Mouse (Mus musculus) kidney, adult 8-10 months (tissue): ENCODE results near the gene Atp2c2.

Source experiments
- DNase-seq, 2 experiments: peaks; one replicate each; pipeline ENCODE4 v3.0.0; 2022

The Atp2c2 gene

DNA sequence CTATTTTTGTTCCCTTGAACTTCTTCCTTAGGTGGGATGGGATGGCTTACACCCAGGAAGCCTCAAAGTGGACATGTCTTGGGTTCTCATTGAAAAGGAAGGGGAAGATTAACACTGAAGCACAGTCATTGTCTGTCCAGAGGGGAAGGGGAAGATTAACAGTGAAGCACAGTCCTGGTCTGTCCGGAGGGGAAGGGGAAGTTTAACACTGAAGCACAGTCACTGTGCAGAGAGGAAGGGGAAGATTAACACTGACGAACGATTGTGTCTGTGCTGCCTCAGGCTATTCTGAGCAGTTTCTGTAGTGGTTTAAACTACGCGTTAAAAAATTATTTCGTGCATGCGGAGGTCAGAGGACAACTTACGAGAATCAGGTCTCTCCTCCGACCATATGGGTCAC is 7.3 kb downstream of the Atp2c2 start:
- no peak for DNase-seq

DNA sequence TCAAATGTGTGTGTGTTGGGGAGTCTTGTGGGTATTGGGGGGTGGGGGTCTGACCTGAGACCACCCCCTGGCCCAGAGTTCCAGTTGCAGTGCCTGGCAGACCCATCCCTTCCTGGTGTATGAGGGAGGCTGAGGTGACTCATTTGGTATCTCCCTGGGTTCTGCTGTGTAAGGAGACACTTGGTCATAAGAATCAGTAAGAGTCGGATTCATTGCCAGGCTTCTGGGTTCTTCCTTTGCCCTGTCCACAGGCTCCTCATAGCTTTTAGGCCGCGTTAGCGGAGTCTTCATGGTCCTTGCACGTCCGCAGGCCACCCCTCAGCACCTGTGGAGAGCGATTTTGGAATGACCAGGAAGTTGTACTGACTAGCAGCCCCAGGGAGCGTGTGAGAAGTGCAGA is 8.7 kb downstream of the Atp2c2 start:
- no peak for DNase-seq

DNA sequence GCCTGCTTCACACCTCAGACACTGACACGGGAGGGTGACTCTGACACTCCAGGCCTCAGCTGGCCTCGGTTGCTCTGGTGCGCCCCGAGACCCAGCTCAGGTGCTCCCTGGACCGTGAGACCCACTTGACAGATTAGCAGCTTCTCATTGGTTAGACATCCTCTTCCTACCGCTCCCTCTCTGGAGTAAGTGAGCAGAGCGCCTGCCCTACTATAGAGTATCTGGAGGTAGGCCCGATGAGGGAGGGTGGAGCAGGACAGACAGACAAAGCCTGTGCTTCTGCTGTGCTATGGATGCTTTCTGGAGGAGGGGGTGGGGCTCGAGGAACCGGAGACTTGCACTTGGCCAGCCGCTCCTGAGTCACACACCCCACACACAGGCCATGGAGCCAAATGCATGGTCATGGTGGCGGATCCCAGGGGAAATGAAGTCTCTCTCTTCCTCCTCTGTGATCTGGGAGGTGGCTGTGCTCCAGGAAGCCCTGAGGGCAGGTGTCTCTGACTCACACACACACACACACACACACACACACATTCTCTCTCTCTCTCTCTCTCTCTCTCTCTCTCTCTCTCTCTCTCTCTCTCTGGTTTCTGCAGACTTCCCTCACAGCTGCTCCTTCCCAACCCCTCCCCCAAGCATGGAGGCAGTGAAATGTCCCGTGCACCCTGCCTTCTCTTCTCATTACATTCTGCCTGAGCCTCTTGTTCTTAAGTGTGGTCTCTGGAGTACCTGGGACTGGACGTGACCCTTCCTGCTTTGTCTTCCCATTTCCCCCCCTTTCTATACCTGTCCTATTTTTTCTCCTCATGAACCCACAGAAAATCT is 9.3 kb downstream of the Atp2c2 start:
- no peak for DNase-seq

DNA sequence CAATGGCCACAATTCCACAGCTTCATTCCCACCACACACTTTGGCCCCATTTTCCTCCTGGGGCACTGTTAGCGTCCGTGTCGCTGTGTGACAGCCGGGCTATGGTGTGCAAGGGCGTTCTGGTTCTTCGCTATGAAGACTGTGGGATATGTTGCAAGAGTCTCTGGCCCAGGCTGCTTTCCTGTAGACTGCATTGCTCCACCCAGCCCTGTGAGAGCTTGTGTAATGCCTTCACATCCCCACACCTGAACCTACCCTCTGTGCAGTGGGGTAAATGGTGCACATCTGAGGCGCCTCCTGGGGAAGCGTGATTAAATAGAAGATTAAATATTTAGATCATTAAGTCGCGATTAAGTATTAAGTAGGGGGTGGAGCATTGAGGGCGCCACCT is 9.9 kb downstream of the Atp2c2 start:
- DNase-seq, result no peak

DNA sequence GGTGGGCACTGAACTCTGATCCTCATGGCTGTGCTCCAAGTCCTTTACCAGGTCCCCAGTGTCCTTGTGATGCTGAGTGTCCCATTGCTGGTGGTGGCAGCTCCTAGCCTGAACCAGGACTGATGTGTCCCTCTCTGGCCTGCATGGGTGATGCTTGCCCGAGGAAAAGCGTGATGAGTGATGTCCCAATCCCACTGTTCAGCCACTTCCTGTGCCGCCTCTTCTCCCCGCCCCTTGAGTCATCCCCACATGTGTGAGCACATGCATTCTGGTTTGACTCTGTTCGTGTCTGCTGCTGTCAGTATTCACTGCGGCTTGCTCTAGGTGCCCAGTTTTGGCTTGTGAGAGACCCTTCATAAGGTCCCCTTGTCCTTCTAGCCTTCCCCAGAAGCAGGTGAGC is 12.4 kb downstream of the Atp2c2 start:
- DNase-seq, result no peak

DNA sequence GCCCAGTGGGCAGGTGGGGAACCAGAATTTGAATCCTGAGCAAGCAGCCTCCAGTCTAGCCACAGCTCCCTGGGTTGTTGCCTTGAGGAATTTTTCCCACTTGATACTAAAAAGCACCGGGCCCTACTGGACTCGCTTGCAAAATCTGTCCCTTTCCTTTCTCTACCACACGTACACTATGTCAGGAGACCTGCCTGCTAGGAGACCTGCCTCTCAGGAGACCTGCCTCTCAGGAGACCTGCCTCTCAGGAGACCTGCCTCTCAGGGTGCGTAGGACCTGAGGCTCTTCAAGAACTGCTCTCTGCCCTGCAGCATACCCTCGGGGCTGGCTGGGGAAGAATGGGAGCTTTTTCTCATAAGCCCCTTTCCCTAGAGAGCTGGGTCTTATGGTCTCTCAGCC is 13.6 kb downstream of the Atp2c2 start:
- DNase-seq, result no peak

DNA sequence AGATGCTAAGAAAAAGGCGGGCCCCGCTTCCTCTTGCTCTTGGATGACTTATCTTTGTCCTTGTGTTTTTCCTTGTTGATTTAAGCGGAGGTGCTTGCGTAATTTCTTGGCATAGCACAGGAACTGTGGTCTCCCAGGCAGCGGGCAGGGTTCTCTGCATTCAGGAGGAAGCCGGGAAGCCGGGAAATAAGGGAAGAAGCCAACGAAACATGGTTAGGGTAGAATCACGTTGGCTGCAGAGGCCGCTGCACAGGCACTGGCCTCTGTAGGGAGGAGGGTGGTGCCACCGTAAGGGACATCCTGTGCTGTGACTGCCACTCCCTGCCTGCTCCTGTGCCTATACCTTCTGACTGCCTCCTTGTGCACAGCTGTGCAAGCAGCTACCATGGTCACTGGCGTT is 15.4 kb downstream of the Atp2c2 start:
- peak; percentile 37 to 47 for DNase-seq

DNA sequence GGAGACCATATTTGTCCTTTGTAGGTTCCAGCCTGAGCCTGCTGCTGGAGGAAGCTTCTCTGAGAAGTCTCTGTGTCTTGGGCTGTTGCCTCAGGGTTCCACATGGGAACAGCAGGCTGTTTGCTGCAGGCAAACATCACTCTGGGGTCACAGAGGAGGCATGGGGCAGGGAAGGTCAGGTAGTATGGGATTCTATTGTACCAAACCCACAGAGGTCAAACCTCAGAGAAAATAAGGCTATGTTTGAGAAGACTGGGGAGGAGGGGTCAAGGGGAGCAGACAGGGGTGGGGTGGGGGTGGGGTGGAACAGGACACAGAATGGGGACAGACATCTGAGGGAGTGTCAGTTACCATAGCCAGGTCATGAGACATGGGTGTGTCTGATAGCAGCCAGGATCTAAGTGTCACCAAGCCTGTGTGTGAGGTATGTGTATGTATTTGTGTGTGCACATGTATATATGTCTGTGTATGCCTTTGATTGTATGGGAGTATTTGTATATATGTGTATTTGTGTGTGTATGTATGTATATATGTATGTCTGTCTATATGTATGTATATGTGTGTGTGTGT is 17.0 kb downstream of the Atp2c2 start:
- no peak for DNase-seq

DNA sequence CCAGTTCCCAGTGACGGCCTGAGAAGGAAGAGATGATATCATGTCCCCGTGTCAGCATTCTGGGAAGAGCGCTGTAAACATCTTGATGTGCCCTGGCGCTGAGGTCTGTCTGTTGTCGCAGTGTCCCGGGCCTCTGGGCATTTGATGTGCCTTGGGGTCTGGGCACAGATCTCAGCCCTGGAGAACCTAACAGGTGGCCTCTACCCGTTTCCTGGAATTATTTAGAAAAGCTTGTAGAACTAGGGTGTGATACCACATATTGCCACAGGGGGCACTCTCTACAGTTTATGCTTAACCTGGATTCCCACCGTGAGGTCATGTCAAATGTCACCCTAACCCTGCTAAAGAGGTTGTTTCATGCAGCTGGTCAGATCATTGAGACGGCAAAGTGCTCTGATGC is 18.0 kb downstream of the Atp2c2 start:
- peak in 1 of 2 experiments; percentile 33 for DNase-seq

DNA sequence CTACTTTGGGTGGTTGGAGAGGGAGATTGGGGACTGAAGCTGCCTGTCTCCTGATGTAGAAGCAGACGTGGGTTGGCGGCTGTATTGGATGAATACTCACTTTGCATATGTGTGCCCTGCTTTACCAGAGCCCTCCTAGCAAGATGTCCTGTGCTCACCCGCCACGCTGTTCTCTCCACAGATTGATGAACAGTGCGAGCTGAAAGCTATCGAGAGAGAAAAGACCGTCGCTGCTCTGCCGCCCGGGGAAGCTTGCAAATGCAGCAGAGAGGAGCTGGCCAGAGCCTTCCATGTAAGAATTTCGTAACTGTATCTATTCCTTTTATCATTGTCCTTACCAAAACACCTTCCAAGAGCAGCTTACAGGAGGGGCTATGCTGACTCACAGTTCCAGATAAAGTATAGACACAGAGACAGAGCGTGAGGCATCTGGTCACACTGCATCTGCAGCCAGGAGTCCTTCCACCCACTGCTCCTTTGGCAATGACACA is 19.2 kb downstream of the Atp2c2 start:
- DNase-seq, result no peak

DNA sequence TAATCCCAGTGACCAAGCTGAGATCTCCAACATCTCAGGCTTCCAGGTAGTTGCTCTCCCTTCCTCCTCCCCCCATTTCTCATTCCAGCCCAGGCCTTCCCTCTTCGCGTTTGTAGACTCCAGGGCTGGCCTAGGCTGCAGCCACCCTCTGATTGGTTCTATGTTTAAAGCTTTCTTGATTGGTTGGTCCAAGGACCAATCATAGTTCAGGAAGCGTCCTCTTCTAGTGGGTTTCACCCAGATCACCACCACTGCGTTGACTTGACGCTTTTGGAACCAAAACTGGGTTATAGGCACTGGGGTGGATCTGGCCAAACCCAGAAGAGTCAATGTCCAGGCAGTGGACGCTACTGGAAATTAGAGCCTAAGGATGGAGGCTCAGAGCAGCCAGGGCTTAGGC is 22.5 kb downstream of the Atp2c2 start:
- no peak for DNase-seq

DNA sequence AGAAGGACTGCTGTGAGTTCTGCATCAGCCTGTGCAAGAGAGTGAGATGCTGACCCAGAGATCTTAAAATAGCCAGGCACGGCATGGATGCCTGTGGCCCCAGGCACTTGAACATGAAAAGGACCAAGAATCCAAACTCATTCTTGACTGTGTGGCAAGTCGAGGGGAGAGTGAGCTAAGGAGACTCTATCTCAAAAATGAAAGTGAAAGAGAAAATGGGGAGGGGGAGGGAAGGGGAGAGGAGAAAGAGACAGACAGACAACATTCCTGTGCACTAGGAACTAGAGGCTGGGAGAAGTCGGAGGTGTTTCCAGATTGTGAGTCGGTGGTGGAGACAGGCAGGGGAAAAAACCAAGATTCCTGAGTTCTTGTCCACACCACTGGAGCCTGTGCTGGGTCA is 23.9 kb downstream of the Atp2c2 start:
- no peak for DNase-seq

DNA sequence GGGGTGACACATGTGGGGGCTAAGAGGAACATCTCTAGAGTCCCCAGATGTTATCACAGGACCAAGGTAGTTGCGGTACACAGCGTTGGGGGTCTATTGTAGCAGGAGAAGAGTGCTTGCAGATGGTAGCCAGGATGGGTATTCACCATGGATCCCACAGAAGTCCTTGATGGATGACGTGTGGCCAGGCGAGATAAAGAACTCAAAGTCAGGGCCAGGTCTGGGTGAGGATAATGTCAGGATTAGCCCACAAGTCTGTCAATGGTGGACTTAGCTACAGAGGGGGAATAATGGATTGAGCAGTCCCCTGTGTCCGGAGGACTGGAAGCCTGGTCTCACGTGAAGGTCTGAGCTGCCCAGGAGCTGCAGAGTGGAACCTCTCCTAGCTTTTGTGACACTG is 24.8 kb downstream of the Atp2c2 start:
- no peak for DNase-seq

DNA sequence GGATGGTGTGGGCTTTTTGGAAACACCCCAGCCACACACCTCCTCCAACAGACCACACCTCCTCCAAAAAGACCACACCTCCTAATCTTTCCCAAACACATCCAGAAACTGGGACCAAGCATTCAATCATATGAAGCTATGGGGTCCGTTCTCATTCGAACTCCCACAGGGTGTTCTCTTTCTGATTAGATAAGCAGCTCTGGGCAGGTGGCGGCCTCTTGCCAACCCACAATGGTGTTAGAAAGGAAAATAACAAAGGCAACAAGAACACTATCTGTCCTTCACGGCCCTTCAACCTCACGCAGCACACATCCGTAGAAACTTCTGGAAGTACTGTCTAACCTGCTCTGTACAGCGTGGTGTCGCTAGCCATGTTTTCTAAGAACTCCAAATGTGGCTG is 27.3 kb downstream of the Atp2c2 start:
- no peak for DNase-seq

DNA sequence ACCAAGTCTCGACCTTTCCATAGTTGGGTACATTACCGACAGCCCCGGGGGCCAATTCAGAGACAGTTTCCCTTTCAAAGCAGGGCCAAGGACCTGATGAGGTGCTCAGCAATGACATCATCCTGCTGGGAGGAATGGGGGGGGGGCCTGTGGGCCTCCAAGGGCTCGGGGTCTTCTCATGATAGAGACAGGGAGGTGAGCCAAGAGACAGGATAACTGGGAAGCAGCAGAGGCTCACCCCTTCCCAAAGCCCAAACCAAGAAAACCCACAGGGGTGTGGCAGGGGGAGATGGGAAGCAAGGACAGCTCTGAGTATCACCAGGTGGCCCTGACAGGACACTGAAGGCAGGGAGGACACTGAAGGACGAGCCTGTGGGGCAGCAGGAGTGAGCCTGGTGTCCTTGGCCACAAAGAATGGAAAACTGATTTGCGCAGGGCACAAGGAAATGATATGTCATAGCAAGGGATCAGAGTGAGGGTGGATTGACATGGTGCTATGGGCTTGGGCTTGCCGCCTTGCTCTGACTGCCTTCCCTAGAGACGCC is 28.6 kb downstream of the Atp2c2 start:
- no peak for DNase-seq

DNA sequence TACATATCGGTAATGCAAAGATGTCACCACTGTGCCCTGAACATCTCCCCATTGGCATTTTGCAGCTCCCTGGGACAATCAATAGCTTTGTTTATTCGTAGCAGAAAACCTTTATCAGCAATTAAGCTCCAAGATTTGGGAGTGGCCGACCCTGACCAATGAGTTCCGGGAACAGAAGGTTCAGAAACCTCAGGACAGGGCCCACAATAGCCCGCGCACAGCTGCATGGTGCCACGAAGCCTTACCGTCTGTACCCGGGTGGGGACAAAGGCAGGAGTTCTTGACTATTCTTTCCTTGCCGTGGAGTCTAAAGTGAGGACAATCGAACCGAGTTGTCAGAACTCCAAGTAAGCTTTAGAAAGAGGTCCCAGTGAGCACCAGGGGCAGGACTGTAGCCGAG is 32.3 kb downstream of the Atp2c2 start:
- no peak for DNase-seq

DNA sequence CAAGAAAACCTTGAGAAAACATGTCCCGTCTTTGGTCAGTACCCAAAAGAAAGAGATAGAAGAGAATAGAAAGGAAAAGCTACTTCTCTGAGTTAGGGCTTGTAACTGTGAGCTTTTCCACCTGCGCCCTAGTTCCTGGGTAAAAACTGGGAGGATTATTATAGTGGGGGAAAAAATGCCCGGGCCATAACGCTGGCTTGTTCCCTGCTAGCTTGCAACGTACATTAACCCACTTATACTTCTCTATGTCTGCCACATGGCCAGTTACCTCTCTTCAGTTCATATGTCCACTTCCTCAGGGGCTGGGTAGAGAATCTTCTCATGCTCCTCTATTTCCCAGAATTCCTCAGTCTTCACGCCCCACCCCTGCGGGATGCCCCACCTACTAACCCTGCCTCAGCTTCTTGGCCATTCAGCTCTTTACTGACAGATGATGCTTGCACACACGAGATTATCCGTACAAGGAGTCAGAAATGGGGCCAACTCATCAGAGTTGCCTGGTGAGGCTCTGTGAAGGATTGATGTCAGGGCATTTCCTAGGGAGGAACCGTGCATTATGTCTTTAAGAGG is 36.6 kb downstream of the Atp2c2 start:
- no peak for DNase-seq

DNA sequence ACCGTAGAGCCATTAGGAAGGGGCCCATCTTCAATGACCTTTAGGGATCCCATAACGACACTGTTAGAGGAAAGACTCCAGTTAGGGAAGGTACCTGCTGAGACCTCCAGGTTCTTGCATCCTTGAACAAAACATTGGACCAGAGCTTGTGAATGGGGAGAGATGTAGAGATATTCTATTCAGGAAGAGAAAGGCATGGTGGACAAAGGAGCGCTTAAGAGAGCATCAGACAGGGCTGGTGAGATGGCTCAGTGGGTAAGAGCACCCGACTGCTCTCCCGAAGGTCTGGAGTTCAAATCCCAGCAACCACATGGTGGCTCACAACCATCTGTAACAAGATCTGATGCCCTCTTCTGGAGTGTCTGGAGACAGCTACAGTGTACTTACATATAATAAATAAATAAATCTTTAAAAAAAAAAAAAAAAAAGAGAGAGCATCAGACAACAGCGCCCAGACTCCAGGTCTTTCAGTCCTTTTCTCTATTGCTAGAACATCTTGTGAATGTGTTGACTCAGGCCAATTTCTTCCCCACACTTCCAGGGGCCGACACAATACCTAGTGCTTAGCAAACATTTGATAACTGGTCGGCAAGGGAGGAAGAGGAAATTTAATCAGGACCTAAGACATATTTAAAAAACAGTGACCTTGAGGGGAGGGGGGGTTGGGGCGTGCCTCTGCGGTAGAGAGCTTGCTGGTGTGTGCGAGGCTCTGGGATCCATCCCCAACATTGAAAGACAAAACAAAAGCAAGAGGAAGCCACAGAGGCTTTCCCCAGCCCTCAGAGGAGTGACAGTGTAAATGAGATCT is 37.5 kb downstream of the Atp2c2 start:
- no peak for DNase-seq

DNA sequence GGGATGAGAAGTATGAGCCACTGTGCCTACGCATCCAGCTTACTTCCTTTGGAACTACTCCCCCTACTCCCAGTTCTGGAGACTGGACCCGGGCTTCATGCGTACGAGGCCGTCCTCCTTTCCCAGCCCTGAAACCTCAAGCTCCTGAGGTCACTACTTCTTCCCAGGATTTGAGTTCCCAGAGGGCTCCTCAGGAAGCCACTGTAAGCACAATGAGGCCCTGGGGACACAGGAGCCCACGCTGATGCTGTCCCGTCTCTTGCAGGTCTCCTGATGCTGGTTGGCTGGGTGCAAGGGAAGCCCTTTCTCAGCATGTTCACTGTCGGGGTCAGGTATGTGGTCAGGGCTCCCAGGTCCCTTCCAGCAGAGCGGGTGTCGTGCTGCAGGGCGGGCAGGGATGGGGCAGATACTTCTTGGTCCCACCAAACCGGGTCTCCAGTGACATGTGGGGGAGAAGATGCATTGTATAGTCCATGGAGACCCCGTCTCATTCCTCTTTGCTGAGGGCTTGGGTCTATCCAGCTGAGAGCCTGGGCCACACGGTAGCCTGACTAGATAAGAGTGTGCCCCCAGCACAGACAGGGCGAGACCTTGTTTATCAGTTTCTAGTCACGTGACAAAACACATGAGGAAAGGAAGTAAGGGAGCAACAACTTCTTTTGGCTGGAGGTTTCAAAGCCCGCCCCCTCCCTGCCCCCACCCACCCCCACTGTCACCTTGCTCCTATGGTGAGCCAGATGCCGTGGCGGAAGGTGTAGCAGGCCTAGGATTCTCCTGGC is 38.5 kb downstream of the Atp2c2 start:
- no peak for DNase-seq

DNA sequence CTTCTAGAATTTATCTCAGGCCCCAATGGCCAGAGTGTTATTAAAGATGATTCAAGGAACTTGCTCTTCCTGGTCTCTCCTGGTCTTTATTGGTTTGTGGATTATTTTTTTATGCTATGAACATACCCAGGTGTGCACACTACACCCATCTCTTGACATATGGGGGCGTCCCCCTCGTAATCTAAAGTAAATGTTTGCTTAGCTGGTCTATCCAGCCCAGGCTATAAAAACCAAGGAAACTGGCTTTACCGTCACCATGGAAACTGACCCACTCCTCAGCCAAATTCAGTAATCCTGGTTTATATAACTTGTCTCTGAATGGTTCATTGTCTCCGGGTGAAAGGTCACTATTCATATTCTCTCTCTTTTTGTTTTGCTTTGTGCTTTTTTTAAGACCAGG is 40.8 kb downstream of the Atp2c2 start:
- DNase-seq, result no peak

DNA sequence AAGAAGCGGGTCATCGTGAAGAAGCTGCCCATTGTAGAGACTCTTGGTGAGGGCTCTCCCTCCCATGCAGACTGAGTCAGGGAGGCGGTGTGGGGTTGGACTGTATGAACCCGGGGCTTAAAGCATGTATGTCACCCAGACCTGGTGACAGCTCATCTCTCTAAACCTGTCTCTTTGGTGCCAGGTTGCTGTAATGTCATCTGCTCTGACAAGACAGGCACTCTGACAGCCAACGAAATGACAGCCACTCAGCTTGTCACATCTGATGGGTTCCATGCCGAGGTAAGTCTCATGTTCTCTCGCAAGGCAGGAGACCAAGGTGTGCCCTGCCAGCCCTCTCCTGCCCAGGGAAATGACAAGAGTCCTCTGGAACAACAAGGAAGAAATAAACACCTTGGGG is 42.6 kb downstream of the Atp2c2 start:
- no peak for DNase-seq

DNA sequence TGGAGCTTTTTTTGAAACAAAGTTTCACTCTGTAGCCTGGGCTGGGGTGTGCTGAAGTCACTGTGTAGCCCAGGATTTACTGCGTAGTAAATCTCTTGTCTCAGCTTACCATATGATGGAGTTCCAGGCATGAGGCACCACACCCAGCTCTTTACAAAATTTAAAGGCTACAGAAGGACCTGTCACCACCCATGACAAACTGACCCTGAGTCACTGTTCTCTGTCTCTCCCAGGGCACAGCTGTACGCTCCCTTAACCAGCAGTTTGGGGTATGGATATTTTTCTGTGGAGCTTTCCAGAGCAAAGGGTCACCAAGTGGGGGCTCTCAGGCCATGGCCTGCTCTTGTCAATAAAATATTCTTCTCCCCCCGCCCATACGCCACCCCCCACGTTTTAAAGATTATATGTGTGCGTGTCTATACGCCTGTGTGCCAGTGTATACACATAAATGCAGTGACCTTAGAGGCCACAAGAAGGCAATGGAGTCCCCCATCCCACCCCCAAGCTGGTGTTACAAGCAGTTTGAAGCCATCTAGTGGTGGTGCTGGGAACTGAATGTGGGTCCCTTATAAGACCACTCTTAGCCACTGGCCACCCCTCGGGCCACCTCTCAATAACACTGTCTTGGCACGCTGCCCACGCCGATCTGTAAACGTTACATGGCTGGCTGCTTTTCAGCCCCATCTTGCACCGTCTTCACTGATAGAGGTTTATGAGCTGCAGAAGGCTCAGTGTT is 43.6 kb downstream of the Atp2c2 start:
- DNase-seq, result peak in 1 of 2 experiments; percentile 42
